Mouse (Mus musculus): ENCODE measurements around the gene Clec16a. TPM values are rescaled to one million over a fixed set of nuclear protein-coding genes. Genes with fewer than 3 reads are reported as not detected.

Gene Clec16a
- polyA plus RNA-seq, 1 experiment from 2014 or later = 68.7 TPM

DNA sequence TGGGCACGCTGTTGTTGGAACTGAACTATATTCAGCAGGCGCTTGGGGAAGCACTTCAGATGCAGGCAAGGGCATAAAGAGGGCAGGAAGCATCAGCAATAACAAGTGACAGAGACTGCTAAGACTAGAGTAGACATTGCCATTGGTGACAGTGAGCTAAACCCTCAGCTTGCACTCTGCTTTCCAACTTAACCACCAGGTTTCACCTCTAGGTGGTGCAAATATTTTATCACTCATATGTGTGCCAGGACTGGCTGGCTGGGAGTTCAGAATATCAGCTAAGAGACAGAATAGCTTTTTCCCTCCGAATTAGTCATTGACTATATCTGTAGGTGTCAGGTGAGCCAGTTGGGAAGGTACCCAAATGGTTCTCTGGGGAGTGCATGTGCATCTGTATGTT is 41.4 kb downstream of the Clec16a start:
- Histone ChIP-seq H3K4me3 (replicated peaks; ENCODE audit: low read length) (no peak overlapping the region), H3K9ac (no peak overlapping the region), H3K36me3 (replicated peaks; ENCODE audit: control insufficient read depth, insufficient read depth) (peaks cover 72% of the 10 kb centered on the region), H3K9me3 (ENCODE audit: control insufficient read depth, low read length) (no peaks in the 10 kb centered on the region), H3K4me1 (replicated peaks; ENCODE audit: control insufficient read depth, insufficient read depth, low read length) (no peaks in the 10 kb centered on the region), H3K4me2 (replicated peaks) (no peak overlapping the region), H3K27ac (no peak overlapping the region), H3K27me3 (ENCODE audit: control insufficient read depth, insufficient read depth, low read length) (no peaks in the 10 kb centered on the region)
- ATAC-seq (ENCODE audit: low FRiP score) (no peak), DNase-seq (ENCODE audit: low spot score) (peak; percentile 37)
- 89% methylated on average over 3 of the region's 3 CpGs for WGBS

DNA sequence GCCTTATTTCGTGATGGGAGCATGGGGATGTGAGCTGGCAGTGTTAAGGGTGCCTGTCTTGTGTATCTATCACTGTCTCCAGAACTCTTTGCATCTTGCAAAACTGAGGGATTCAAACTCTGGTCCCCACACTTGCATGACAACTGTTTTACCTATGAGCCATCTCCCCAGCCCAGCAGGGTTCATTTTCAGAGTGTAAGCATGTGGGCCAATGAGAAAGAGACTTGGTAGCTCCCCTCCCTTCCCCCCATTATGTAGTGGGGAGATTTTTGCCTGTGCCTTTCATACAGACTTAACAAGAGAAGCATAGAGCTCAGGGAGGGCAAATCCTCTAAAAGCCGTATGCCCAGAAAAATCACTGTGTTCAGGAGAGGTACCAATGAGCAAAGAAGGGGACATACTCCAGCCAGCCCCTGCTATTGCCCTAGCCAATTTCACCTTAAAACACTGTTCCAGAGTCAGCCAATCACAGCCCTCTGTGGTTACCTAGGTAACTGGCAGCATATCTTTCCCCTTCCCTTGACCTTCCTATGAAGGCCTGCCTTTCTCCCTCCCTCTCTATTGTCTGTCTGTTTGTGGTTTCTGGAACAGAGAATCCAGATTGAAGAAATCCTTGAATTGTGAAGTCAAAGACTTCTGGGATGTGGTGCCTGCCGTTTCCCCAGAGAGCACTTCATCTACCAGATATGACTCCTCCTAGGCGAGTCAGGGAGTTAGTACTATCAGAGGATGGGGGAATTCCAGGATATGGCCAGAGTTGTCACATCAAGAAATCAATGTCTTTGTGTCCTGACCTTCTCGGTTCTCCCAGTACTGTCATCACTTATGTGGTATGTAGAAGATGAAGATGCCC is 55.0 kb downstream of the Clec16a start:
- no peaks in the 10 kb centered on the region for H3K27me3 ChIP-seq (ENCODE audit: control insufficient read depth, insufficient read depth, low read length)
- H3K4me1 ChIP-seq (replicated peaks; ENCODE audit: control insufficient read depth, insufficient read depth, low read length) = 0 out of 2 replicates have a peak, but pooled peaks cover 6% of the 10 kb centered on the region
- peak; percentile 27 for DNase-seq (ENCODE audit: low spot score)
- H3K4me2 ChIP-seq (replicated peaks) = no peak overlapping the region
- no peak overlapping the region for H3K9ac ChIP-seq
- H3K36me3 ChIP-seq (replicated peaks; ENCODE audit: control insufficient read depth, insufficient read depth) = peaks cover 25% of the 10 kb centered on the region
- no peak overlapping the region for H3K4me3 ChIP-seq (replicated peaks; ENCODE audit: low read length)
- H3K9me3 ChIP-seq (ENCODE audit: control insufficient read depth, low read length) = no peaks in the 10 kb centered on the region
- H3K27ac ChIP-seq = peak overlapping the region; percentile 75
- peak; percentile 80 for ATAC-seq (ENCODE audit: low FRiP score)
- WGBS = 52% methylated on average over 5 of the region's 5 CpGs

- no peak overlapping the region for H3K27ac ChIP-seq
- H3K9me3 ChIP-seq (ENCODE audit: control insufficient read depth, low read length) = no peaks in the 10 kb centered on the region
- no peak overlapping the region for H3K4me2 ChIP-seq (replicated peaks)
- no peak overlapping the region for H3K4me3 ChIP-seq (replicated peaks; ENCODE audit: low read length)
- peaks cover 48% of the 10 kb centered on the region for H3K36me3 ChIP-seq (replicated peaks; ENCODE audit: control insufficient read depth, insufficient read depth)
- ATAC-seq (ENCODE audit: low FRiP score) (no peak), DNase-seq (ENCODE audit: low spot score) (no peak)
- no peak overlapping the region for H3K9ac ChIP-seq
- H3K4me1 ChIP-seq (replicated peaks; ENCODE audit: control insufficient read depth, insufficient read depth, low read length) = no peaks in the 10 kb centered on the region
- 86% methylated on average over 3 of the region's 3 CpGs for WGBS
- H3K27me3 ChIP-seq (ENCODE audit: control insufficient read depth, insufficient read depth, low read length) = no peaks in the 10 kb centered on the region
These were observed 62.7 kb downstream of the Clec16a start for GRCm38 (mm10) chr16:10607802-10608201.

- Histone ChIP-seq H3K4me2 (replicated peaks) (no peak overlapping the region), H3K27me3 (ENCODE audit: control insufficient read depth, insufficient read depth, low read length) (no peaks in the 10 kb centered on the region), H3K36me3 (replicated peaks; ENCODE audit: control insufficient read depth, insufficient read depth) (peaks cover 66% of the 10 kb centered on the region), H3K9ac (no peak overlapping the region), H3K27ac (no peak overlapping the region), H3K4me3 (replicated peaks; ENCODE audit: low read length) (no peak overlapping the region), H3K4me1 (replicated peaks; ENCODE audit: control insufficient read depth, insufficient read depth, low read length) (no peaks in the 10 kb centered on the region), H3K9me3 (ENCODE audit: control insufficient read depth, low read length) (no peaks in the 10 kb centered on the region)
- DNase-seq (ENCODE audit: low spot score) (no peak), ATAC-seq (ENCODE audit: low FRiP score) (no peak)
- WGBS = 92% methylated on average over 7 of the region's 7 CpGs
These were observed 64.8 kb downstream of the Clec16a start for GRCm38 (mm10) chr16:10609921-10610320.

- Histone ChIP-seq H3K27me3 (ENCODE audit: control insufficient read depth, insufficient read depth, low read length) (no peaks in the 10 kb centered on the region), H3K27ac (no peak overlapping the region), H3K4me1 (replicated peaks; ENCODE audit: control insufficient read depth, insufficient read depth, low read length) (no peaks in the 10 kb centered on the region), H3K36me3 (replicated peaks; ENCODE audit: control insufficient read depth, insufficient read depth) (peaks cover 67% of the 10 kb centered on the region), H3K4me3 (replicated peaks; ENCODE audit: low read length) (no peak overlapping the region), H3K9me3 (ENCODE audit: control insufficient read depth, low read length) (no peaks in the 10 kb centered on the region), H3K9ac (no peak overlapping the region), H3K4me2 (replicated peaks) (no peak overlapping the region)
- WGBS = 92% methylated on average over 6 of the region's 6 CpGs
- DNase-seq (ENCODE audit: low spot score) (no peak), ATAC-seq (ENCODE audit: low FRiP score) (no peak)
These were observed 65.7 kb downstream of the Clec16a start for GRCm38 (mm10) chr16:10610801-10611200.

- DNase-seq (ENCODE audit: low spot score) (no peak), ATAC-seq (ENCODE audit: low FRiP score) (no peak)
- H3K4me3 ChIP-seq (replicated peaks; ENCODE audit: low read length) = no peak overlapping the region
- H3K9me3 ChIP-seq (ENCODE audit: control insufficient read depth, low read length) = no peaks in the 10 kb centered on the region
- H3K4me2 ChIP-seq (replicated peaks) = no peak overlapping the region
- 91% methylated on average over 4 of the region's 4 CpGs for WGBS
- no peaks in the 10 kb centered on the region for H3K4me1 ChIP-seq (replicated peaks; ENCODE audit: control insufficient read depth, insufficient read depth, low read length)
- no peak overlapping the region for H3K9ac ChIP-seq
- peaks cover 70% of the 10 kb centered on the region for H3K36me3 ChIP-seq (replicated peaks; ENCODE audit: control insufficient read depth, insufficient read depth)
- H3K27me3 ChIP-seq (ENCODE audit: control insufficient read depth, insufficient read depth, low read length) = no peaks in the 10 kb centered on the region
- no peak overlapping the region for H3K27ac ChIP-seq
These were observed 66.2 kb downstream of the Clec16a start for GRCm38 (mm10) chr16:10611306-10611705.

GRCm38 (mm10) chr16:10613996-10614395 is 68.9 kb downstream of the Clec16a start:
- H3K4me3 ChIP-seq (replicated peaks; ENCODE audit: low read length) = no peak overlapping the region
- no peak overlapping the region for H3K4me2 ChIP-seq (replicated peaks)
- WGBS = 91% methylated on average over 2 of the region's 2 CpGs
- H3K9ac ChIP-seq = no peak overlapping the region
- H3K4me1 ChIP-seq (replicated peaks; ENCODE audit: control insufficient read depth, insufficient read depth, low read length) = no peaks in the 10 kb centered on the region
- H3K9me3 ChIP-seq (ENCODE audit: control insufficient read depth, low read length) = no peaks in the 10 kb centered on the region
- no peak overlapping the region for H3K27ac ChIP-seq
- DNase-seq (ENCODE audit: low spot score) (no peak), ATAC-seq (ENCODE audit: low FRiP score) (no peak)
- peaks cover 68% of the 10 kb centered on the region for H3K36me3 ChIP-seq (replicated peaks; ENCODE audit: control insufficient read depth, insufficient read depth)
- H3K27me3 ChIP-seq (ENCODE audit: control insufficient read depth, insufficient read depth, low read length) = no peaks in the 10 kb centered on the region

- Histone ChIP-seq H3K27me3 (ENCODE audit: control insufficient read depth, insufficient read depth, low read length) (no peaks in the 10 kb centered on the region), H3K36me3 (replicated peaks; ENCODE audit: control insufficient read depth, insufficient read depth) (peaks cover 37% of the 10 kb centered on the region), H3K4me1 (replicated peaks; ENCODE audit: control insufficient read depth, insufficient read depth, low read length) (no peaks in the 10 kb centered on the region), H3K9me3 (ENCODE audit: control insufficient read depth, low read length) (no peaks in the 10 kb centered on the region), H3K4me3 (replicated peaks; ENCODE audit: low read length) (no peak overlapping the region), H3K4me2 (replicated peaks) (no peak overlapping the region), H3K9ac (no peak overlapping the region), H3K27ac (no peak overlapping the region)
- 64% methylated on average over 6 of the region's 6 CpGs for WGBS
- no peak for ATAC-seq (ENCODE audit: low FRiP score)
- DNase-seq (ENCODE audit: low spot score) = no peak
These were observed 75.9 kb downstream of the Clec16a start for GRCm38 (mm10) chr16:10620961-10621614.

DNA sequence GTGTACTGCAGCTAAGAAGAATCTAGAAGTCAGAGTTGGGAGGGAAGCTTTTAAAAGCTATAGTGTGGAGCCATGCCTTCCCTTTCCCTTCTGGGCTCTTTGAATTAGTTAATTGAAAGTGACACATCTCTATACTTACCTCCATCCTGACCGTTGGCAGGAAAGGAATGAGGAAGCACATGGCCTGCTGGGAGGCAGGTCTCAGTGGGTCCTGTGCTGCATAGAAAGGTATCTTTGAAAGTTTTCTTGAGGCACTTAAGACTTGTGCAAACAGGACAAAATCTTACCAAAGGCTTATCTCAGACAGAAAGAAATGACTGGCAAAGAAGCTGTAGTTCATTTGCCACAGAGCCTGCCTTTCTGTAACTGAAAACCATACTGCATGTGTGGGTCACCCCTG is 76.6 kb downstream of the Clec16a start:
- H3K27ac ChIP-seq = no peak overlapping the region
- ATAC-seq (ENCODE audit: low FRiP score) (no peak), DNase-seq (ENCODE audit: low spot score) (no peak)
- H3K36me3 ChIP-seq (replicated peaks; ENCODE audit: control insufficient read depth, insufficient read depth) = peaks cover 34% of the 10 kb centered on the region
- no peaks in the 10 kb centered on the region for H3K4me1 ChIP-seq (replicated peaks; ENCODE audit: control insufficient read depth, insufficient read depth, low read length)
- H3K4me2 ChIP-seq (replicated peaks) = no peak overlapping the region
- H3K4me3 ChIP-seq (replicated peaks; ENCODE audit: low read length) = no peak overlapping the region
- no peaks in the 10 kb centered on the region for H3K27me3 ChIP-seq (ENCODE audit: control insufficient read depth, insufficient read depth, low read length)
- WGBS = 67% methylated on average over 1 of the region's 1 CpGs
- no peak overlapping the region for H3K9ac ChIP-seq
- no peaks in the 10 kb centered on the region for H3K9me3 ChIP-seq (ENCODE audit: control insufficient read depth, low read length)
